Comparison of ENCODE assay signal across 7 mouse cellular contexts in the genomic region with DNA sequence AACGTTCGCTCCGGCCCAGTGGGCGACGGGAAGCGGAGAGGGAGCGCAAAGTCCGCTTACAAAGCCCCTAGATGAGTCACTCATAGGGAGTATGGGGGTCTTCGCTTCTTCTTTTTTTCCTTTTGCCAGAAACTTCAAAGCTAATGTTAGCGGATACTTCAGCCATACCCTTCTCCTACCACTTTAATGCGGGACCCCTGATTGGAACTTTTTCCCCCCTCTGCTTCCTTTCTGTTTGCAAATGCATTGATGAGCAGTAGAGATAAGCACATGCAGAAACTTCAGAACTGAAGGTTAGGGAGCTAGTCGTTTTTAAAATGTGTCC. TPM values are rescaled to one million over a fixed set of nuclear protein-coding genes. Genes with fewer than 3 reads are reported as not detected.
A peak's percentile ranks its signal among the peaks of the same experiment; 100 is the strongest.
DNase-seq lines count a peak whose midpoint lies in the region; ATAC-seq and TF ChIP-seq lines count a peak whose summit lies in the region.

No protein-coding gene starts in this region.

- ATAC-seq in megakaryocyte, adult 5-6 weeks (ENCODE audit: poor library complexity, severe bottlenecking): no peak
- no peak for ATAC-seq in forebrain, embryonic 11.5 days (replicated peaks; ENCODE audit: low FRiP score)
- no peak for ATAC-seq in limb, embryonic 14.5 days (ENCODE audit: low FRiP score, low read depth)
- no peak for ATAC-seq in stomach, embryonic 16.5 days (ENCODE audit: insufficient read depth, low FRiP score)

- no peak for DNase-seq in forebrain, embryonic 11.5 days (ENCODE audit: low spot score)
- no peak for DNase-seq in limb, embryonic 14.5 days (ENCODE audit: low spot score)
- DNase-seq in adrenal gland, postnatal 10 days: no peak
- DNase-seq in embryo, embryonic 11 days: no peak

- H3K4me2 ChIP-seq in forebrain, embryonic 11.5 days (ENCODE audit: low read depth, low read length, severe bottlenecking): peak overlapping the region; percentile 74
- H3K4me2 ChIP-seq in limb, embryonic 14.5 days (replicated peaks; ENCODE audit: low read depth, low read length, severe bottlenecking): peak overlapping the region; percentile 64
- peak overlapping the region; percentile 94 for H3K4me2 ChIP-seq in stomach, embryonic 16.5 days (ENCODE audit: low read depth, low read length)

- WGBS in forebrain, embryonic 11.5 days: 0% methylated on average over 12 of the region's 12 CpGs
- WGBS in limb, embryonic 14.5 days: under 1% methylated on average over 12 of the region's 12 CpGs
- WGBS in stomach, embryonic 16.5 days: under 1% methylated on average over 12 of the region's 12 CpGs

- peaks cover 63% of the 10 kb centered on the region for H3K4me1 ChIP-seq in megakaryocyte, embryonic 14.5 days
- peaks cover 10% of the 10 kb centered on the region for H3K4me1 ChIP-seq in forebrain, embryonic 11.5 days (replicated peaks; ENCODE audit: control insufficient read depth, insufficient read depth, low read length)
- peaks cover 19% of the 10 kb centered on the region for H3K4me1 ChIP-seq in limb, embryonic 14.5 days (ENCODE audit: control insufficient read depth, insufficient read depth, low read length)
- peaks cover 29% of the 10 kb centered on the region for H3K4me1 ChIP-seq in stomach, embryonic 16.5 days (ENCODE audit: control insufficient read depth, insufficient read depth, low read length)

- H3K9me3 ChIP-seq in megakaryocyte, embryonic 14.5 days: no peaks in the 10 kb centered on the region
- H3K9me3 ChIP-seq in forebrain, embryonic 11.5 days (ENCODE audit: control insufficient read depth, low read length): no peaks in the 10 kb centered on the region
- H3K9me3 ChIP-seq in limb, embryonic 14.5 days (ENCODE audit: control insufficient read depth, low read length): no peaks in the 10 kb centered on the region
- H3K9me3 ChIP-seq in stomach, embryonic 16.5 days (replicated peaks; ENCODE audit: control insufficient read depth, low read length): no peaks in the 10 kb centered on the region

- peak overlapping the region; percentile 100 for H3K9ac ChIP-seq in forebrain, embryonic 11.5 days (ENCODE audit: low read length)
- H3K9ac ChIP-seq in limb, embryonic 14.5 days (ENCODE audit: low read depth, low read length, severe bottlenecking): peak overlapping the region; percentile 96
- peak overlapping the region; percentile 98 for H3K9ac ChIP-seq in stomach, embryonic 16.5 days (ENCODE audit: low read length)

- no peak for TF ChIP-seq POLR2A in limb, embryonic 14.5 days (IDR thresholded peaks at IDR 0.05; ENCODE audit: borderline replicate concordance, extremely low read depth, insufficient read depth, insufficient read length)

- H3K27ac ChIP-seq in forebrain, embryonic 11.5 days (ENCODE audit: low read depth, low read length): peak overlapping the region; percentile 98
- H3K27ac ChIP-seq in limb, embryonic 14.5 days (replicated peaks; ENCODE audit: low read depth, low read length): peak overlapping the region; percentile 98
- H3K27ac ChIP-seq in stomach, embryonic 16.5 days (ENCODE audit: low read length): peak overlapping the region; percentile 97

- no peaks in the 10 kb centered on the region for H3K27me3 ChIP-seq in megakaryocyte, embryonic 14.5 days (replicated peaks)
- H3K27me3 ChIP-seq in forebrain, embryonic 11.5 days (ENCODE audit: control insufficient read depth, insufficient read depth, low read length): no peaks in the 10 kb centered on the region
- no peaks in the 10 kb centered on the region for H3K27me3 ChIP-seq in limb, embryonic 14.5 days (ENCODE audit: control insufficient read depth, insufficient read depth, low read length)
- no peaks in the 10 kb centered on the region for H3K27me3 ChIP-seq in stomach, embryonic 16.5 days (ENCODE audit: control insufficient read depth, insufficient read depth, low read length)

- peaks cover 43% of the 10 kb centered on the region for H3K36me3 ChIP-seq in megakaryocyte, embryonic 14.5 days (replicated peaks; ENCODE audit: low read length)
- H3K36me3 ChIP-seq in forebrain, embryonic 11.5 days (ENCODE audit: control insufficient read depth, insufficient read depth, low read length): 0 out of 2 replicates have a peak, but pooled peaks cover 2% of the 10 kb centered on the region
- H3K36me3 ChIP-seq in limb, embryonic 14.5 days (ENCODE audit: control insufficient read depth, insufficient read depth, low read length): peaks cover 11% of the 10 kb centered on the region
- no peaks in the 10 kb centered on the region for H3K36me3 ChIP-seq in stomach, embryonic 16.5 days (ENCODE audit: control insufficient read depth, insufficient read depth, low read length)

- peak overlapping the region; percentile 93 for H3K4me3 ChIP-seq in megakaryocyte, embryonic 14.5 days (replicated peaks)
- H3K4me3 ChIP-seq in forebrain, embryonic 11.5 days (ENCODE audit: low read depth, low read length): peak overlapping the region; percentile 100
- peak overlapping the region; percentile 95 for H3K4me3 ChIP-seq in limb, embryonic 14.5 days (replicated peaks; ENCODE audit: low read length)
- peak overlapping the region; percentile 97 for H3K4me3 ChIP-seq in stomach, embryonic 16.5 days (replicated peaks; ENCODE audit: low read length)

RNA-seq across cellular contexts. Expression of a gene that starts 1.1 kb away (rescaled TPM):
- polyA plus RNA-seq in megakaryocyte, embryonic 14.5 days (2012; ENCODE audit: insufficient read depth, low replicate concordance): 5.8 and 9.9 TPM in 2 replicates
- 46.4 and 55.3 TPM in 2 replicates for total RNA-seq in megakaryocyte, adult 5-6 weeks (2015)
- total RNA-seq in megakaryocyte, adult 5-6 weeks (2017): 22.6 and 25.0 TPM in 2 replicates
- 84.8 and 87.7 TPM in 2 replicates for polyA plus RNA-seq in forebrain, embryonic 11.5 days (2014; fragmentation: Nextera tagmentation; extraction: Ambion mirVana)
- 35.3 and 38.9 TPM in 2 replicates for polyA plus RNA-seq in limb, embryonic 14.5 days (2012; rRNA removed)
- 42.7 and 44.1 TPM in 2 replicates for polyA plus RNA-seq in limb, embryonic 14.5 days (2014; fragmentation: Nextera tagmentation; extraction: Ambion mirVana)
- 28.5 and 30.5 TPM in 2 replicates for polyA plus RNA-seq in stomach, embryonic 16.5 days (2015; fragmentation: Nextera tagmentation; extraction: Ambion mirVana)
- 10 to 100 TPM; 37.8 to 41.3 TPM for total RNA-seq in adrenal gland, postnatal 10 days (2021)

RNA-seq across cellular contexts. Expression of a gene that starts 22.0 kb away (rescaled TPM):
- polyA plus RNA-seq in megakaryocyte, embryonic 14.5 days (2012; ENCODE audit: insufficient read depth, low replicate concordance): 25.7 and 74.9 TPM in 2 replicates
- 146 and 156 TPM in 2 replicates for total RNA-seq in megakaryocyte, adult 5-6 weeks (2015)
- 369 and 388 TPM in 2 replicates for total RNA-seq in megakaryocyte, adult 5-6 weeks (2017)
- polyA plus RNA-seq in forebrain, embryonic 11.5 days (2014; fragmentation: Nextera tagmentation; extraction: Ambion mirVana): 559 and 563 TPM in 2 replicates
- polyA plus RNA-seq in limb, embryonic 14.5 days (2012; rRNA removed): 524 and 556 TPM in 2 replicates
- 338 and 354 TPM in 2 replicates for polyA plus RNA-seq in limb, embryonic 14.5 days (2014; fragmentation: Nextera tagmentation; extraction: Ambion mirVana)
- polyA plus RNA-seq in stomach, embryonic 16.5 days (2015; fragmentation: Nextera tagmentation; extraction: Ambion mirVana): 188 and 201 TPM in 2 replicates
- 100 to 1,000 TPM; 198 to 256 TPM for total RNA-seq in adrenal gland, postnatal 10 days (2021)

RNA-seq across cellular contexts. Expression of a gene that starts 28.6 kb away (rescaled TPM):
- polyA plus RNA-seq in megakaryocyte, embryonic 14.5 days (2012; ENCODE audit: insufficient read depth, low replicate concordance): 294 and 346 TPM in 2 replicates
- 0.67 and 0.73 TPM in 2 replicates for total RNA-seq in megakaryocyte, adult 5-6 weeks (2015)
- total RNA-seq in megakaryocyte, adult 5-6 weeks (2017): 1.3 and 2.2 TPM in 2 replicates
- 26.2 and 29.0 TPM in 2 replicates for polyA plus RNA-seq in forebrain, embryonic 11.5 days (2014; fragmentation: Nextera tagmentation; extraction: Ambion mirVana)
- 40.6 and 44.5 TPM in 2 replicates for polyA plus RNA-seq in limb, embryonic 14.5 days (2012; rRNA removed)
- 20.9 and 25.5 TPM in 2 replicates for polyA plus RNA-seq in limb, embryonic 14.5 days (2014; fragmentation: Nextera tagmentation; extraction: Ambion mirVana)
- 11.3 and 11.5 TPM in 2 replicates for polyA plus RNA-seq in stomach, embryonic 16.5 days (2015; fragmentation: Nextera tagmentation; extraction: Ambion mirVana)
- total RNA-seq in adrenal gland, postnatal 10 days (2021): 10 to 100 TPM; 32.4 to 43.1 TPM
